Comparison of ENCODE assay signal across 9 mouse cellular contexts in genomic region chr12:57546415-57547201, GRCm38 (mm10). TPM values are rescaled to one million over a fixed set of nuclear protein-coding genes. Genes with fewer than 3 reads are reported as not detected.
DNase-seq lines count a peak whose midpoint lies in the region; ATAC-seq and TF ChIP-seq lines count a peak whose summit lies in the region.
"Had no signal": no experiment of that assay in that cellular context is flagged by ENCODE, and none has a peak within 500 bp of the region (broad histone marks: within the 10 kb centered on the region; RNA-seq: fewer than 3 reads in every experiment).

Gene Foxa1, minus strand, starts transcription at chr12:57546916.

- TF ChIP-seq POLR2A in embryonic fibroblast, embryonic 13.5 days (IDR thresholded peaks at IDR 0.05; ENCODE audit: low read depth, low read length), result no peak

- no peak for TF ChIP-seq CTCF in embryonic fibroblast, embryonic 13.5 days (IDR thresholded peaks at IDR 0.05; ENCODE audit: borderline replicate concordance, insufficient read depth, low read length)

- DNase-seq in kidney, adult 9 months, result peak; percentile 7
- DNase-seq in kidney, adult 11 months, result no peak
- DNase-seq in large intestine, adult 2 months (ENCODE audit: low read depth, low spot score), result peak; percentile 85
- no peak for DNase-seq in layer of hippocampus, postnatal 25 days (ENCODE audit: extremely low spot score in 1 of 2, low spot score in 1 of 2)
- no peak for DNase-seq in adrenal gland, postnatal 36 days
- no peak for DNase-seq in Muller cell, postnatal 12 days (ENCODE audit: inconsistent ontology term)

- 2% methylated on average over 32 of the region's 32 CpGs for WGBS in large intestine, adult 2 months

- no peaks in the 10 kb centered on the region for H3K4me1 ChIP-seq in embryonic fibroblast, embryonic 13.5 days (ENCODE audit: control insufficient read depth, insufficient read depth, low read length)

- peak; percentile 62 for ATAC-seq in megakaryocyte progenitor cell, adult 5-6 weeks (replicated peaks; ENCODE audit: poor library complexity)

- H3K4me3 ChIP-seq in embryonic fibroblast, embryonic 13.5 days (ENCODE audit: insufficient read depth, low read length), result 0 out of 2 replicates have a peak within 1 kb of the TSS, but pooled peaks have one; percentile 11

- H3K27ac ChIP-seq in embryonic fibroblast, embryonic 13.5 days (ENCODE audit: insufficient read depth, low read length), result no peak within 1 kb of the TSS
- H3K27ac ChIP-seq: macrophage had no signal

RNA-seq across cellular contexts. Expression of gene Foxa1, which starts in this region (rescaled TPM):
- 1.2 and 1.3 TPM in 2 replicates for polyA plus RNA-seq in embryonic fibroblast, embryonic 13.5 days (2011; ENCODE audit: insufficient read length, low read depth, missing spikeins)
- polyA plus RNA-seq in large intestine, adult 2 months (2012; rRNA removed), result 10.7 and 11.2 TPM in 2 replicates
- total RNA-seq in megakaryocyte progenitor cell, adult 5-6 weeks (2015), result 0.47 TPM in 1 of 2 replicates, not detected in the other
- total RNA-seq in megakaryocyte progenitor cell, adult 5-6 weeks (2017), result not detected in 2 replicates
- not detected for total RNA-seq in layer of hippocampus, postnatal 25 days (2021)
- not detected for total RNA-seq in adrenal gland, postnatal 36 days (2021)
- polyA plus RNA-seq: macrophage had no signal

Comparison
In these comparisons a context has a peak if more than half of its experiments do, and no peak if none do; other contexts are left out.
1. DNase-seq: peak in kidney, adult 9 months (single experiment) and large intestine, adult 2 months (single experiment); none in kidney, adult 11 months (single experiment), layer of hippocampus, postnatal 25 days (0 of 2), adrenal gland, postnatal 36 days (0 of 2) and Muller cell, postnatal 12 days (single experiment).
2. Peak in ATAC-seq in megakaryocyte progenitor cell, adult 5-6 weeks; RNA of the gene not detected or under 1 TPM.